Mouse (Mus musculus) embryo, embryonic 9.5 days (tissue): ENCODE data around the gene Pear1.

Experiments used
- DNase-seq: peaks from one replicate; pipeline ENCODE4 v3.0.0-alpha.2; 2017; ENCODE audit errors: extremely low spot score

Pear1 gene

DNA sequence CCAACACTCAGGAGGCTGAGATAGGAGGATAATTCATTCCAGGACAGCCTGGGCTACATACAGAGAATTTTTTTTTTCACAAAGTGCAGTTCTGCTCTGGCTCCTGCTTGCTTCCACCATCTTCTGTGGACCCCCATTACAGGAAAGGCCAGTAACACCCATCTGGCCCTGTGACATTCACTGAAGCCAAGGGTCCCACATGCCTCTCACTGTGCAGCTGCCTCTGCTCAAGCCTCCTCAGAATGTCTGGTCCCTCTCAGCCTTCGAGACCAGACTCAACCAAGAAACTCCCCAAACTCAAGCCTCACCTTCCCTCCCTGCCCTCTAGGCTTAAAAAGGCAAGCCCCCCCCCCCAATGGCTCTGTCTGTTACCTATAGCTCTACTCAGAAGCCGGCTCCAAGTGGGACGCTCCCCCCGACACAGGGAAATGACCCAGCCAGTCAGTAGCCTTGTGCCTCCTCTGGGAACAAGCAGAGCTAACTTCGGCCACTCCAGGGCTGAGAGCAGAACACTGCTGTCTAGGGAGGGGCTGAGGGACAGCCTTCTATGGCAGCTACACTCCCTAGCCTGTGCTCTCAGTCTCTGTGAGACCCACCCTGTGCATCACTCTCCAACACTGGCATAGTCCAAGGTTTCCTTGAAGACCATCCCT, 58.3 kb downstream of the Pear1 start:
- no peak for DNase-seq

GRCm38 (mm10) chr3:87765091-87765490, 59.0 kb downstream of the Pear1 start:
- DNase-seq, result peak; percentile 60

GRCm38 (mm10) chr3:87764506-87764905, 59.6 kb downstream of the Pear1 start:
- DNase-seq, result no peak

- DNase-seq, result peak; percentile 59
Observed at GRCm38 (mm10) chr3:87763683-87764289, 60.3 kb downstream of the Pear1 start.

DNA sequence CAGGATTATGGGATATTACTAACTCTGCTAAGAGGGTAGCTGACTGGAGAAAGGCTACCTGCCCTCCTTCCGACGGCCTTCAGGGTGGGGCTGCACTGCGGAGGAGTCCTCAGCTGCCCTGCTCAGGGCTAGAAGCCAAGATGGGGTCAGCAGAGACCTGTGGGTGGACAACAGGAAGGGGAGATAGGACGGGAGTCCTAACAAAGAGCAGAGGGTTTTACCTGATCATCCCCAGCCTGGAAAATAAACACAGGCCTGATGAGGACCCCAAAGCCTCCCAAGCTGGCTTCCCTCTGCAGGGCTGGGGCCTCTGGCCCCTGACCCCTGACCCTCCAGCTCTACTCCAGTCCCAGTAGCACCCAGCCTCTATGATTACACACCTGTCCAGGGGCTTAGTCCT, 60.9 kb downstream of the Pear1 start:
- no peak for DNase-seq

DNA sequence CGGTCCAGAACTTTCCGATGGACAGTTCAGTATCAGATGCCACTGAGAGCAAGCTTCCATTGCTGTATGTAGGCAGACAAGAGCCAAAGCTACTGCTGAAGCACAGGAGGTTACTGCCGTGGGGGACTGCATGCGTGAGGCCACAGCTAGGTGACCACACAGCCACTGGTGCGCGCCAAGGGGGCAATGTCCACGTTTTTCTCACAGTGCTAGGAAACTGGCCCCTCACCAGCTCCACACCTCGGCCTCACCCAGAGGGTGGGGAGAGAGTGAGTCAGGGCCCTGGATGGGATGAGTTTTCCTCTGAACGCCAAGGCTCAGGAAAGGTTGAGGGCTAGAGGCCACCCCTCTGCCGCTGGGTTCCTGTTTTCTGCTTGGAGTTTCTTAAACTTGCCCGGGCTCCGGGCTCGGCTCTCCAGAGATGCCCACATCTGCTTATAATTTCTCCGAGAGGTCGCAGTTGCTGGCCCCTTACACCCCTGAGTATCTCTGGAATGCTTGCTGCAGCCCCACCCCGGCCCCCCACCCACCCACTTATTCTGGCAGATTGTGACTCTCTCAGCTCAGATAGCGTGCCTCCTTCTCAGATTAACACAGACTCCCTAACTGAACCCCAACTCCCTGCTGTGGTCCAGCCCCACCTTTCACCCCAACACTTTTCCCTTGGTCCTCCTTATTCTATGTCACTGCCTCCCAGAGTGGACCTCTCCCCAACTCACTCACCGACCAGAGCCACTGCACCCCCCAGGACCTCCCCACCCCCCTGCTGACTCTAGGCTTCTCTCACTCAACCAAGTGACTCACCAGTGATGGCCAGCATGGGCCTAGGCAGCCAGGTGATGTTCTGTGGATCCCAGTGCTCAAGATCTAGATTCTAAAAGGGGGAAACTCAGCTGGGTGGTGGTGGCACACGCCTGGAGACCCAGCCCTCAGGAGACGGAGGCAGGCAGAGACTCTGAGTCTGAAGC, 62.4 kb downstream of the Pear1 start:
- DNase-seq, result no peak

DNA sequence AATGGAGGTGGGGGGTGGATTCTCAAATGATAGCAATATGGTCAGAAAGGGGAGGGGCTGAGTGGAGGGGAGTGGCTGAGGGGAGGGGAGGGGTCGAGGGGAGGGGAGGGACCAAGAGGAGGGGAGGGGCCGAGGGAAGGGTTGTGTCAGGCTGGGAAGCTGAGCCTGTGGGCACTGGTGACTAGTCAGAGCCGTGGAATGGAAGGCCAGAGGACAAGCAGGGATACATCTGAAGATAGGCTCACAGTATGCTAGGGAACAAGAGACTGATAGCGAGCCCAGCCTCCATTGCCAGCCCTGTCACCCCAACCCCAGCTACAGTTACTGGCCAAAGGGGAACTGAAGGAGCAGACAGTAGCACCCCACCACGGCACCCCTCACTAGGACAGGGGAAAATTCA, 65.5 kb downstream of the Pear1 start:
- no peak for DNase-seq

- DNase-seq, result no peak
Observed at GRCm38 (mm10) chr3:87756488-87756887, 67.6 kb downstream of the Pear1 start.

GRCm38 (mm10) chr3:87755964-87756363, 68.1 kb downstream of the Pear1 start:
- peak; percentile 89 for DNase-seq

DNA sequence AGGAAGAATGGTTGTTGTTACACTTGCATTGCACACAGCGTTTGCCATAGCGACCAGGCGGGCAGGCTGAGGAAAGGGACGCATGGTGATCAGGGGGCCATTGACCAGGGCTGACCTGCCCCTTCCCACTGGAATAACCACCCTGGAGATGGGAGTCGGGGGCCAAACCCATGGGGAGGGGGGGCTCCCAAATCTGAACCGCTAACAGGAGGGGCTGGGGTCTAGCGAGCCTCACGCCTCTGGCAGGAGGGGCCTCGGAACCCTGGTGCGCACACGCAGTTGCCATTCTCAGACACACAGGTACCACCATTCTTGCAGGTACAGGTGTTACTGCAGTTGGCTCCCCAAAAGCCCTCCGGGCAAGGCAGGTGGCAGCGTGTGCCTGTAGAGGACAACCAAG, 70.3 kb downstream of the Pear1 start:
- no peak for DNase-seq

DNA sequence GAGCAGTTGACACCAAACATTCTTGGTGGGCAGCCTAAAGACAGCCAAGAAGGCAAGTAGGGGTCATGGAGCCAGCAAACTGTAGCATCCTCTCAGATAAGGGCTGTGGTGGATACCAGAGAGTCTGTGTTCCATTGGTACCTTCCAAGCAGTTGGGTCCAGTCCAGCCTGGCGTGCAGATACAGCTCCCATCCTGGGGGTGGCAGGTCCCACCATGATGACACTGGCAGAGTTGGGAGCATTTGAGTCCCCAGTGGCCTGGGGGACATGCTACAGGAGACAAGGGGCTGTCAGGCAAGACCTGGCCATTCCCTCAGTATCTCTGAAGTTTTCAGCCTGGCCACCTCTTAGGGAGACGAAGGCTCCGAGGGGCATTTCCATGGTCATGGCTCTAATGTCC, 71.5 kb downstream of the Pear1 start:
- no peak for DNase-seq

DNA sequence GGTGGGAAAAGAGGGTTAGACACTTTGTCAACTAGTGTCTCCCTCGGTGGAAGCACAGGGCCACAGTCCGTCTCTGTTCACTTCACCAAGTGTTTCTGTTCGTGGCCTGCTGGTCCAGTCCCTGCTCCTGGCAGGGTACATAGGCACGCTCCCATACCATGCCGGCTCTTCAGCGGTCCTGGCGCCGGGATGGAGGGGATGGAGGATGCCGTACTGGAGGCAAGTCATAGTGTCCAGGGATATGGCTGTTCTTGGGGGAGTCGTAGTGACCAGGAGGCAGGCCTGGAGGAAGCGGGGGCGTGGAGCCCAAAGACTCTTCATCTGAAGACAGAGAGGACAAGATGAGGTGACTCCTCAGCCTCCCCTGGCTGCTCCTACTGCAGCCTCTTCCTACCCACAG, 74.1 kb downstream of the Pear1 start:
- DNase-seq, result no peak

- peak; percentile 46 for DNase-seq
Observed at GRCm38 (mm10) chr3:87749036-87749435, 75.1 kb downstream of the Pear1 start.

DNA sequence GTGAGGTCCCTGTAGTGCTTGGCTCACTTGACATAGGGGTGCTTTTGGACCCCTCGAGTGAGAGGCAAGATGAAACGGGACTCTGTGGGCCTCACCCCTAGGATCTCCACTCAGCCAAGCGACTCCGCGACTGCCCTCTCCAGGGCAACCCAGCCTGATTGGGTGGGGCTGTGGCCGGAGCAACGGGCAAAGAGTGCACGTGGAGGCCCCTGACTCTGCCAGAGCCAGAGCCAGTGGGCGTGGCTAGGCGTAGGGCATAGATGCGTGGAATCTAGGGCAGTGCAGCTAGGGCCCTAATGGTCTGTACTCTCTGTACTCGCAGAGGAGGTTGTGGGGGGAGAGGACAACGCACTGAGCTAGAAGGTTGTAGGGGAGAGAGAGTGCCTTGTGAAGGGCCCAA, 75.7 kb downstream of the Pear1 start, which contains the start of gene Lrrc71:
TSS of gene Lrrc71 (minus strand) at position 195 of the 400 bp plus-strand sequence.
- DNase-seq, result no peak

- peak; percentile 29 for DNase-seq
Observed at GRCm38 (mm10) chr3:87745036-87745659, 79.0 kb downstream of the Pear1 start.

- no peak for DNase-seq
Observed at GRCm38 (mm10) chr3:87743927-87744326, 80.2 kb downstream of the Pear1 start.

- DNase-seq, result no peak
Observed at GRCm38 (mm10) chr3:87742735-87743134, 81.4 kb downstream of the Pear1 start.

GRCm38 (mm10) chr3:87742013-87742412, 82.1 kb downstream of the Pear1 start:
- DNase-seq, result no peak

- DNase-seq, result no peak
Observed at GRCm38 (mm10) chr3:87738906-87739305, 85.2 kb downstream of the Pear1 start.

- no peak for DNase-seq
Observed at GRCm38 (mm10) chr3:87735335-87735734, 88.8 kb downstream of the Pear1 start.

- no peak for DNase-seq
Observed at GRCm38 (mm10) chr3:87733984-87734761, 89.9 kb downstream of the Pear1 start.
